Mouse (Mus musculus): Measurements from ENCODE around the gene Rnf181. TPM values are rescaled to one million over a fixed set of nuclear protein-coding genes. Genes with fewer than 3 reads are reported as not detected.

Gene Rnf181
- polyA plus RNA-seq, 1 experiment from 2014 or later, result 164 TPM

GRCm38 (mm10) chr6:72374820-72375563 is 8.2 kb upstream of the Rnf181 start:
- H3K4me1 ChIP-seq (ENCODE audit: insufficient read depth, low read length), result peaks cover 6% of the 10 kb centered on the region
- no peak for ATAC-seq (ENCODE audit: low FRiP score, low TSS enrichment)
- H3K4me3 ChIP-seq (ENCODE audit: low read length), result no peak overlapping the region
- H3K27me3 ChIP-seq (ENCODE audit: insufficient read depth, low read length), result no peaks in the 10 kb centered on the region
- no peak overlapping the region for H3K9ac ChIP-seq (replicated peaks; ENCODE audit: low read length)
- 76% methylated on average over 15 of the region's 15 CpGs for WGBS
- no peak overlapping the region for H3K4me2 ChIP-seq (replicated peaks; ENCODE audit: low read depth, low read length)
- H3K36me3 ChIP-seq (ENCODE audit: insufficient read depth, low read length), result no peaks in the 10 kb centered on the region
- H3K27ac ChIP-seq (ENCODE audit: low read length), result no peak overlapping the region
- H3K9me3 ChIP-seq (ENCODE audit: low read length), result no peaks in the 10 kb centered on the region

GRCm38 (mm10) chr6:72374206-72374605 is 7.5 kb upstream of the Rnf181 start:
- peaks cover 6% of the 10 kb centered on the region for H3K4me1 ChIP-seq (ENCODE audit: insufficient read depth, low read length)
- H3K36me3 ChIP-seq (ENCODE audit: insufficient read depth, low read length), result no peaks in the 10 kb centered on the region
- H3K4me3 ChIP-seq (ENCODE audit: low read length), result no peak overlapping the region
- H3K4me2 ChIP-seq (replicated peaks; ENCODE audit: low read depth, low read length), result no peak overlapping the region
- ATAC-seq (ENCODE audit: low FRiP score, low TSS enrichment), result no peak
- no peak overlapping the region for H3K9ac ChIP-seq (replicated peaks; ENCODE audit: low read length)
- no peaks in the 10 kb centered on the region for H3K9me3 ChIP-seq (ENCODE audit: low read length)
- 71% methylated on average over 7 of the region's 7 CpGs for WGBS
- no peaks in the 10 kb centered on the region for H3K27me3 ChIP-seq (ENCODE audit: insufficient read depth, low read length)
- H3K27ac ChIP-seq (ENCODE audit: low read length), result no peak overlapping the region

- H3K4me3 ChIP-seq (ENCODE audit: low read length), result no peak overlapping the region
- peaks cover 6% of the 10 kb centered on the region for H3K4me1 ChIP-seq (ENCODE audit: insufficient read depth, low read length)
- H3K9me3 ChIP-seq (ENCODE audit: low read length), result no peaks in the 10 kb centered on the region
- WGBS, result 89% methylated on average over 4 of the region's 4 CpGs
- H3K27ac ChIP-seq (ENCODE audit: low read length), result no peak overlapping the region
- no peak overlapping the region for H3K9ac ChIP-seq (replicated peaks; ENCODE audit: low read length)
- H3K36me3 ChIP-seq (ENCODE audit: insufficient read depth, low read length), result no peaks in the 10 kb centered on the region
- ATAC-seq (ENCODE audit: low FRiP score, low TSS enrichment), result no peak
- H3K27me3 ChIP-seq (ENCODE audit: insufficient read depth, low read length), result no peaks in the 10 kb centered on the region
- no peak overlapping the region for H3K4me2 ChIP-seq (replicated peaks; ENCODE audit: low read depth, low read length)
Measured at GRCm38 (mm10) chr6:72373184-72373583, 6.4 kb upstream of the Rnf181 start.

- H3K4me3 ChIP-seq (ENCODE audit: low read length), result no peak overlapping the region
- H3K4me2 ChIP-seq (replicated peaks; ENCODE audit: low read depth, low read length), result no peak overlapping the region
- no peak for ATAC-seq (ENCODE audit: low FRiP score, low TSS enrichment)
- H3K9ac ChIP-seq (replicated peaks; ENCODE audit: low read length), result peak overlapping the region; percentile 31; the same call in 1 of the 2 replicates
- H3K4me1 ChIP-seq (ENCODE audit: insufficient read depth, low read length), result peaks cover 6% of the 10 kb centered on the region
- no peaks in the 10 kb centered on the region for H3K9me3 ChIP-seq (ENCODE audit: low read length)
- no peaks in the 10 kb centered on the region for H3K36me3 ChIP-seq (ENCODE audit: insufficient read depth, low read length)
- WGBS, result 13% methylated on average over 1 of the region's 1 CpGs
- no peaks in the 10 kb centered on the region for H3K27me3 ChIP-seq (ENCODE audit: insufficient read depth, low read length)
- H3K27ac ChIP-seq (ENCODE audit: low read length), result 0 out of 2 replicates have a peak overlapping the region, but pooled peaks have one; percentile 60
Measured at GRCm38 (mm10) chr6:72371571-72371970, 4.8 kb upstream of the Rnf181 start.

- Histone ChIP-seq H3K36me3 (ENCODE audit: insufficient read depth, low read length) (no peaks in the 10 kb centered on the region), H3K9ac (replicated peaks; ENCODE audit: low read length) (peak overlapping the region; percentile 31; the same call in 1 of the 2 replicates), H3K27ac (ENCODE audit: low read length) (0 out of 2 replicates have a peak overlapping the region, but pooled peaks have one; percentile 60), H3K4me3 (ENCODE audit: low read length) (no peak overlapping the region), H3K4me1 (ENCODE audit: insufficient read depth, low read length) (peaks cover 6% of the 10 kb centered on the region), H3K9me3 (ENCODE audit: low read length) (no peaks in the 10 kb centered on the region), H3K4me2 (replicated peaks; ENCODE audit: low read depth, low read length) (no peak overlapping the region), H3K27me3 (ENCODE audit: insufficient read depth, low read length) (no peaks in the 10 kb centered on the region)
- no peak for ATAC-seq (ENCODE audit: low FRiP score, low TSS enrichment)
- WGBS, result 47% methylated on average over 5 of the region's 5 CpGs
Measured at GRCm38 (mm10) chr6:72371147-72371546, 4.4 kb upstream of the Rnf181 start.

- Histone ChIP-seq H3K4me2 (replicated peaks; ENCODE audit: low read depth, low read length) (no peak overlapping the region), H3K36me3 (ENCODE audit: insufficient read depth, low read length) (no peaks in the 10 kb centered on the region), H3K27me3 (ENCODE audit: insufficient read depth, low read length) (no peaks in the 10 kb centered on the region), H3K9ac (replicated peaks; ENCODE audit: low read length) (no peak overlapping the region), H3K4me1 (ENCODE audit: insufficient read depth, low read length) (peaks cover 6% of the 10 kb centered on the region), H3K9me3 (ENCODE audit: low read length) (no peaks in the 10 kb centered on the region), H3K4me3 (ENCODE audit: low read length) (no peak overlapping the region), H3K27ac (ENCODE audit: low read length) (no peak overlapping the region)
- no peak for ATAC-seq (ENCODE audit: low FRiP score, low TSS enrichment)
- WGBS, result 77% methylated on average over 12 of the region's 12 CpGs
Measured at GRCm38 (mm10) chr6:72370091-72370490, 3.3 kb upstream of the Rnf181 start.

GRCm38 (mm10) chr6:72369557-72369956 is 2.8 kb upstream of the Rnf181 start:
- no peaks in the 10 kb centered on the region for H3K9me3 ChIP-seq (ENCODE audit: low read length)
- WGBS, result 76% methylated on average over 4 of the region's 4 CpGs
- ATAC-seq (ENCODE audit: low FRiP score, low TSS enrichment), result no peak
- no peaks in the 10 kb centered on the region for H3K36me3 ChIP-seq (ENCODE audit: insufficient read depth, low read length)
- no peak overlapping the region for H3K4me3 ChIP-seq (ENCODE audit: low read length)
- no peaks in the 10 kb centered on the region for H3K27me3 ChIP-seq (ENCODE audit: insufficient read depth, low read length)
- no peak overlapping the region for H3K27ac ChIP-seq (ENCODE audit: low read length)
- no peak overlapping the region for H3K9ac ChIP-seq (replicated peaks; ENCODE audit: low read length)
- H3K4me1 ChIP-seq (ENCODE audit: insufficient read depth, low read length), result peaks cover 6% of the 10 kb centered on the region
- H3K4me2 ChIP-seq (replicated peaks; ENCODE audit: low read depth, low read length), result no peak overlapping the region

- H3K9me3 ChIP-seq (ENCODE audit: low read length), result no peaks in the 10 kb centered on the region
- no peak overlapping the region for H3K4me3 ChIP-seq (ENCODE audit: low read length)
- H3K9ac ChIP-seq (replicated peaks; ENCODE audit: low read length), result no peak overlapping the region
- WGBS, result 73% methylated on average over 4 of the region's 4 CpGs
- no peak overlapping the region for H3K4me2 ChIP-seq (replicated peaks; ENCODE audit: low read depth, low read length)
- H3K4me1 ChIP-seq (ENCODE audit: insufficient read depth, low read length), result peaks cover 11% of the 10 kb centered on the region
- H3K27me3 ChIP-seq (ENCODE audit: insufficient read depth, low read length), result no peaks in the 10 kb centered on the region
- ATAC-seq (ENCODE audit: low FRiP score, low TSS enrichment), result no peak
- no peaks in the 10 kb centered on the region for H3K36me3 ChIP-seq (ENCODE audit: insufficient read depth, low read length)
- no peak overlapping the region for H3K27ac ChIP-seq (ENCODE audit: low read length)
Measured at GRCm38 (mm10) chr6:72367460-72367974, 761 bp upstream of the Rnf181 start.

- Histone ChIP-seq H3K9me3 (ENCODE audit: low read length) (no peaks in the 10 kb centered on the region), H3K9ac (replicated peaks; ENCODE audit: low read length) (no peak overlapping the region), H3K27ac (ENCODE audit: low read length) (no peak overlapping the region), H3K4me3 (ENCODE audit: low read length) (no peak overlapping the region), H3K4me2 (replicated peaks; ENCODE audit: low read depth, low read length) (no peak overlapping the region), H3K27me3 (ENCODE audit: insufficient read depth, low read length) (no peaks in the 10 kb centered on the region), H3K36me3 (ENCODE audit: insufficient read depth, low read length) (no peaks in the 10 kb centered on the region), H3K4me1 (ENCODE audit: insufficient read depth, low read length) (peaks cover 11% of the 10 kb centered on the region)
- WGBS, result 64% methylated on average over 3 of the region's 3 CpGs
- no peak for ATAC-seq (ENCODE audit: low FRiP score, low TSS enrichment)
Measured at GRCm38 (mm10) chr6:72366304-72366703, 452 bp downstream of the Rnf181 start.

GRCm38 (mm10) chr6:72364985-72365384 is 1.8 kb downstream of the Rnf181 start:
- H3K27ac ChIP-seq (ENCODE audit: low read length), result no peak overlapping the region
- no peak overlapping the region for H3K4me2 ChIP-seq (replicated peaks; ENCODE audit: low read depth, low read length)
- 0 out of 2 replicates have a peak, but pooled peaks cover 8% of the 10 kb centered on the region for H3K36me3 ChIP-seq (ENCODE audit: insufficient read depth, low read length)
- no peak for ATAC-seq (ENCODE audit: low FRiP score, low TSS enrichment)
- no peaks in the 10 kb centered on the region for H3K9me3 ChIP-seq (ENCODE audit: low read length)
- WGBS, result 72% methylated on average over 6 of the region's 6 CpGs
- H3K27me3 ChIP-seq (ENCODE audit: insufficient read depth, low read length), result no peaks in the 10 kb centered on the region
- H3K4me3 ChIP-seq (ENCODE audit: low read length), result no peak overlapping the region
- peaks cover 18% of the 10 kb centered on the region for H3K4me1 ChIP-seq (ENCODE audit: insufficient read depth, low read length)
- H3K9ac ChIP-seq (replicated peaks; ENCODE audit: low read length), result no peak overlapping the region
